Comparison of ENCODE assay signal across 29 mouse cellular contexts in the genomic region with DNA sequence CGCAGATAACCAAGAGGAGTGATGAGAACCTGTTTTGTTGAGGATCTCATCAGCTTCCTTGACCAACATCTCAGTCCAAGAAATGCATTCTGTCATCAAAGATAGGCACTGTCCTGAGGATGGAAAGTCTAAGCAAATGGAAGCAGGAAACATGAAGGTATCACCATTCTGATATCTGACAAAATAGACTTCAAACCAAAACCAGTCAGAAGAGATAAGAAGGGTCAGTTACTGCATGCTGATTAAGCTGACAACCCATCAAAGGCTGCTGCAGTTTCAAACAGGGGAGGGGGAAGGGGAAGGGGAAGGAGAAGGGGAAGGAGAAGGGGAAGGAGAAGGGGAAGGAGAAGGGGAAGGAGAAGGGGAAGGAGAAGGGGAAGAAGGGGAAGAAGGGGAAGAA. TPM values are rescaled to one million over a fixed set of nuclear protein-coding genes. Genes with fewer than 3 reads are reported as not detected.
"Had no signal": no experiment of that assay in that cellular context is flagged by ENCODE, and none has a peak within 500 bp of the region (broad histone marks: within the 10 kb centered on the region; RNA-seq: fewer than 3 reads in every experiment).

No protein-coding gene starts in this region.

- H3K27me3 ChIP-seq: embryonic facial prominence, embryonic 12.5 days; embryonic facial prominence, embryonic 13.5 days; embryonic facial prominence, embryonic 15.5 days; forebrain, embryonic 12.5 days; forebrain, embryonic 13.5 days; forebrain, embryonic 15.5 days had no signal

- DNase-seq: cerebellum, adult 9-10 months; cerebellum, adult 9-11 months; cerebellum, postnatal 10 days; cerebellum, postnatal 14 days; cerebellum, postnatal 25 days; cerebellum, postnatal 36 days; embryo, embryonic 11 days; forebrain, postnatal 0 days; gastrocnemius, adult 2 months; gastrocnemius, postnatal 10 days; gastrocnemius, postnatal 14 days; gastrocnemius, postnatal 25 days; gastrocnemius, postnatal 36 days; heart, adult 11 months; heart, adult 18-20 months; heart, adult 2 months had no signal

- H3K9ac ChIP-seq: embryonic facial prominence, embryonic 12.5 days; embryonic facial prominence, embryonic 13.5 days; embryonic facial prominence, embryonic 15.5 days; forebrain, embryonic 12.5 days; forebrain, embryonic 13.5 days; forebrain, embryonic 15.5 days; forebrain, postnatal 0 days had no signal

- H3K27ac ChIP-seq: embryonic facial prominence, embryonic 10.5 days; embryonic facial prominence, embryonic 12.5 days; embryonic facial prominence, embryonic 13.5 days; embryonic facial prominence, embryonic 15.5 days; forebrain, embryonic 10.5 days; forebrain, embryonic 12.5 days; forebrain, embryonic 13.5 days; forebrain, embryonic 15.5 days; gastrocnemius, adult 2 months; heart, adult 2 months had no signal

- H3K36me3 ChIP-seq: embryonic facial prominence, embryonic 10.5 days; embryonic facial prominence, embryonic 12.5 days; embryonic facial prominence, embryonic 13.5 days; embryonic facial prominence, embryonic 15.5 days; forebrain, embryonic 10.5 days; forebrain, embryonic 12.5 days; forebrain, embryonic 15.5 days had no signal

- H3K4me1 ChIP-seq: embryonic facial prominence, embryonic 10.5 days; embryonic facial prominence, embryonic 12.5 days; embryonic facial prominence, embryonic 15.5 days had no signal

- H3K4me2 ChIP-seq: embryonic facial prominence, embryonic 12.5 days; embryonic facial prominence, embryonic 13.5 days; embryonic facial prominence, embryonic 15.5 days; forebrain, embryonic 12.5 days; forebrain, embryonic 13.5 days; forebrain, embryonic 15.5 days had no signal

- ATAC-seq: forebrain, embryonic 13.5 days; forebrain, embryonic 14.5 days; forebrain, embryonic 15.5 days; forebrain, embryonic 16.5 days; forebrain, postnatal 0 days had no signal

- H3K9me3 ChIP-seq: embryonic facial prominence, embryonic 10.5 days; embryonic facial prominence, embryonic 12.5 days; embryonic facial prominence, embryonic 13.5 days; embryonic facial prominence, embryonic 15.5 days; forebrain, embryonic 13.5 days; forebrain, embryonic 15.5 days had no signal

- H3K4me3 ChIP-seq: embryonic facial prominence, embryonic 10.5 days; embryonic facial prominence, embryonic 12.5 days; embryonic facial prominence, embryonic 13.5 days; embryonic facial prominence, embryonic 15.5 days; erythroblast, embryonic 14.5 days; forebrain, embryonic 10.5 days; forebrain, embryonic 12.5 days; forebrain, embryonic 13.5 days; forebrain, embryonic 15.5 days; gastrocnemius, adult 2 months; heart, adult 2 months had no signal

RNA-seq across cellular contexts. Expression of a gene that starts 34.0 kb away (rescaled TPM):
- total RNA-seq: common myeloid progenitor, adult 5-6 weeks; granulocyte monocyte progenitor cell, adult 5-6 weeks had no signal
- polyA plus RNA-seq: erythroblast, embryonic 14.5 days had no signal
